Comparison of ENCODE assay signal across 8 mouse cellular contexts in the genomic region with DNA sequence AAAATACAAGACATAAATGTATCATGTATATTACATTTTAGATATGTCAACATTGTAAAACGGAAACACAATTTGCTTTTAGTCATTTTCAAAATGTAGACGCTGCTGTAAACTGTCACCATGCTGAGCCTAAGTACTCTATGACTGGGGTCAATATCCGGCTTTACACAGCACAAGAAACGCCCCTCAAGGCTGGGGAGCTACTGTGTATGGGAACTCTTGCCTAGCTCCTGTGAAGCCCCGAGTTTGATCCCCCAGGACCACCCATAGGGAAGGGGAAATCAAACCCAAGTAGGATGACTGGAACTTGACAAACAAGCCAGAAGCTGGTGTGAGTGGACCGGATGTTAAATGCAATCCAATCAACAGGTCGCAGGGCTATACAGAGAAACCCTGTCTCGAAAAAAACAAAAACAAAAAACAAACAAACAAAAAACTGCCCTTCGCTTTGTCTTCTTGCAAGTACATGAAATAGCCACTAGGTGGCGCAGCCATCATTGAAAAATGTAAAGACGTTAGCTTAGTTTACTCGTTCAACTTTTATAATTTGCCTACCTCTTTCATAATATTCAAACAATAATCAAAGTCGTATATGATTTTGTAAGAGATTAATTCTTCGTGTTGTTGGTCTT.
DNase-seq lines count a peak whose midpoint lies in the region; ATAC-seq and TF ChIP-seq lines count a peak whose summit lies in the region.

No protein-coding gene starts in this region.

- peak overlapping the region; percentile 16; the same call in 1 of the 2 replicates for H3K4me2 ChIP-seq in CH12.LX (ENCODE audit: insufficient read depth, low read depth, poor library complexity, severe bottlenecking)
- peak overlapping the region; percentile 34 for H3K4me2 ChIP-seq in hindbrain, embryonic 14.5 days (replicated peaks)
- H3K4me2 ChIP-seq in lung, embryonic 15.5 days: no peak overlapping the region

- 22% methylated on average over 14 of the region's 14 CpGs for WGBS in hindbrain, embryonic 14.5 days
- WGBS in lung, embryonic 15.5 days: 15% methylated on average over 14 of the region's 14 CpGs

- peak; percentile 90 for TF ChIP-seq RAD21 in CH12.LX (IDR thresholded peaks at IDR 0.05; ENCODE audit: low read depth, low read length)

- in situ Hi-C loops in CH12.LX (cut with MboI; ENCODE audit: low pct_ligation_motif_present, low pct_unique_long_range_greater_than_20kb, low sequenced_read_pairs): loop anchor here (25.0 kb wide), 1 partner anchor 384 kb away; no protein-coding TSS in a partner anchor

- no peak overlapping the region for H3K9ac ChIP-seq in CH12.LX (ENCODE audit: insufficient read depth, low read depth)
- H3K9ac ChIP-seq in hindbrain, embryonic 14.5 days: peak overlapping the region; percentile 29; the same call in 1 of the 2 replicates
- H3K9ac ChIP-seq in lung, embryonic 15.5 days: no peak overlapping the region

- H3K4me3 ChIP-seq in CH12.LX (replicated peaks in 1 of 3; ENCODE audit: low read depth in 2 of 3, low read length in 2 of 3, poor library complexity in 1 of 3): no peak overlapping the region
- H3K4me3 ChIP-seq in hindbrain, embryonic 14.5 days (replicated peaks; ENCODE audit: low read length): no peak overlapping the region
- no peak overlapping the region for H3K4me3 ChIP-seq in lung, embryonic 15.5 days

- H3K36me3 ChIP-seq in CH12.LX (replicated peaks in 1 of 2; ENCODE audit: control insufficient read depth in 1 of 2, insufficient read depth in 1 of 2, low read length in 1 of 2): no peaks in the 10 kb centered on the region
- H3K36me3 ChIP-seq in hindbrain, embryonic 14.5 days (replicated peaks; ENCODE audit: control insufficient read depth, insufficient read depth): no peaks in the 10 kb centered on the region
- H3K36me3 ChIP-seq in lung, embryonic 15.5 days: no peaks in the 10 kb centered on the region

- TF ChIP-seq CTCF in CH12.LX (conservative IDR thresholded peaks at IDR 0.05 in 1 of 2, IDR thresholded peaks at IDR 0.05 in 1 of 2; ENCODE audit: low read depth in 2 of 2, low read length in 2 of 2): peak; percentile 60 to 87

- no peak for TF ChIP-seq EP300 in CH12.LX (IDR thresholded peaks at IDR 0.05; ENCODE audit: low read length)

- dilution Hi-C loops in CH12.LX (cut with MboI; ENCODE audit: extremely low pct_ligation_motif_present, extremely low pct_unique_long_range_greater_than_20kb, low sequenced_read_pairs): no loop called here

- peaks cover 5 to 15% of the 10 kb centered on the region in 2 experiments for H3K4me1 ChIP-seq in CH12.LX (ENCODE audit: control insufficient read depth in 1 of 2, insufficient read depth in 2 of 2)
- H3K4me1 ChIP-seq in hindbrain, embryonic 14.5 days (replicated peaks; ENCODE audit: control insufficient read depth, insufficient read depth, low read length): no peaks in the 10 kb centered on the region
- H3K4me1 ChIP-seq in lung, embryonic 15.5 days: no peaks in the 10 kb centered on the region; the same call in 1 of the 2 replicates

- H3K79me2 ChIP-seq in CH12.LX (replicated peaks; ENCODE audit: control insufficient read depth, extremely low read depth, insufficient read depth, poor library complexity, severe bottlenecking): no peaks in the 10 kb centered on the region

- no peak for TF ChIP-seq POLR2A in CH12.LX (IDR thresholded peaks at IDR 0.05; ENCODE audit: low read depth, low read length)

- H3K9me3 ChIP-seq in CH12.LX (replicated peaks; ENCODE audit: low read length): no peaks in the 10 kb centered on the region
- H3K9me3 ChIP-seq in hindbrain, embryonic 14.5 days (ENCODE audit: control insufficient read depth, low read length): no peaks in the 10 kb centered on the region
- no peaks in the 10 kb centered on the region for H3K9me3 ChIP-seq in lung, embryonic 15.5 days

- no peak overlapping the region for H3K27ac ChIP-seq in CH12.LX (ENCODE audit: insufficient read depth, low read depth)
- no peak overlapping the region for H3K27ac ChIP-seq in hindbrain, embryonic 14.5 days
- no peak overlapping the region for H3K27ac ChIP-seq in lung, embryonic 15.5 days

- peak; percentile 43 for ATAC-seq in hindbrain, embryonic 14.5 days (ENCODE audit: low FRiP score)
- ATAC-seq in lung, embryonic 15.5 days (ENCODE audit: borderline replicate concordance, extremely low read depth, low FRiP score, low TSS enrichment): 0 out of 2 replicates have a peak, but pooled peaks have one; percentile 39
- ATAC-seq in frontal cortex, adult (ENCODE audit: low TSS enrichment): no peak

- peak; percentile 44 to 64 for DNase-seq in cerebellum, postnatal 10 days
- no peak for DNase-seq in cerebellum, adult 11-12 months
- DNase-seq in CH12.LX (ENCODE audit: extremely low read depth): peak; percentile 44
- peak; percentile 23 for DNase-seq in embryo, embryonic 9.5 days (ENCODE audit: extremely low spot score)
- peak; percentile 83 for DNase-seq in hindbrain, embryonic 14.5 days (ENCODE audit: low spot score)
- DNase-seq in retina, embryonic 14.5 days (ENCODE audit: low spot score): peak; percentile 68

- H3K27me3 ChIP-seq in CH12.LX (replicated peaks): peaks cover 2% of the 10 kb centered on the region
- no peaks in the 10 kb centered on the region for H3K27me3 ChIP-seq in hindbrain, embryonic 14.5 days (ENCODE audit: control insufficient read depth, insufficient read depth, low read length)
- H3K27me3 ChIP-seq in lung, embryonic 15.5 days: no peaks in the 10 kb centered on the region

TF ChIP-seq in CH12.LX, 34 proteins besides CTCF, POLR2A, EP300 and RAD21:
- TF ChIP-seq SMC3 (IDR thresholded peaks at IDR 0.05; ENCODE audit: low read depth, low read length) (peak; percentile 85), ZC3H11A (IDR thresholded peaks at IDR 0.05; ENCODE audit: low read depth, low read length) (peak; percentile 69), USF1 (IDR thresholded peaks at IDR 0.05; ENCODE audit: low read depth, low read length) (no peak), CHD1 (IDR thresholded peaks at IDR 0.05; ENCODE audit: low read depth, low read length) (0 out of 2 replicates have a peak, but pooled peaks have one; percentile 40)
